Mouse (Mus musculus) lung, adult 2 months (tissue): ENCODE measurements around the gene Olfr266.

Experiments used
- CTCF ChIP-seq: fragments of 200-500 bp; IDR thresholded peaks from 2 replicates; pipeline ENCODE4 v1.5.1; 2011; ENCODE audit warnings: mild to moderate bottlenecking, low read length, control low read depth; ENCODE audit not compliant: insufficient read depth
- POLR2A ChIP-seq: fragments of 200-500 bp; IDR thresholded peaks from 2 replicates; pipeline ENCODE4 v1.6.1; 2011; ENCODE audit warnings: low read depth, mild to moderate bottlenecking, control low read depth, low read length, borderline replicate concordance; ENCODE audit errors: extremely low read depth

DNA sequence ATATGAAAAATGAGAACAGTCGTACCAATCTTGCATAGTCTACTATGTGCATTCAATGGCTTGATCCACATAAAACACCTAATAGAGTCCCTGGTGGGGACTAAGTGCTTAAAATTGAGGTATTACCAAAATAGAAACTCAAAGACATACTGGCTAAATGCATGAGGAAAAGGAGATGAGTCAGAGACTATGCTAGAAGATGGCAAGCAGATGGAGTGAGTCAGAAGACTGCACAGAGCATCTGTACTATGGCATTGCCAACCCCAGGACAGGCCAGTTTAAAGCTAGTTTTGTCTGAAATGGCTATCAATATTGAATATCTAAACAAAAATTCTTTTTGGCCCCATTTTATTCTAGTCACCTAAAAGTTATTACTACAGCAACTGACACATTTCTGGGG is 49.5 kb upstream of the Olfr266 start:
- TF ChIP-seq CTCF (no peak), POLR2A (no peak)
